Mouse (Mus musculus) adrenal gland (tissue): Measurements from ENCODE around the gene Spp2.

Experiments used
- intact Hi-C: fragments of 180-260 bp; cut with DNase I; formaldehyde crosslinking; loops from one replicate; pipeline ENCODE4 v1.15.1; 2025
- long read RNA-seq, 2 experiments: library from polyadenylated mRNA; unstranded; transcript quantifications; one replicate each; pipeline ENCODE4 v2.0.0; 2020; ENCODE audit warnings: borderline replicate concordance in 1 of 2; ENCODE audit not compliant: insufficient replicate concordance in 1 of 2

The Spp2 gene
- long read RNA-seq, experiment 1, result 0 reads
- long read RNA-seq, experiment 2, result 0 reads

- intact Hi-C loops, result no loop called here
These were observed at the start of gene Spp2 for GRCm38 (mm10) chr1:88406807-88407198. Spp2 (plus strand) TSS chr1:88406961.

- intact Hi-C loops, result loop anchor here (5.0 kb wide), 2 partner anchors 350 to 385 kb away; no protein-coding TSS in a partner anchor
These were observed 49.2 kb upstream of the Spp2 start for GRCm38 (mm10) chr1:88357458-88358090.

GRCm38 (mm10) chr1:88358102-88358654 lies 48.6 kb upstream of the Spp2 start:
- intact Hi-C loops, result loop anchor here (5.0 kb wide), 2 partner anchors 349 to 384 kb away; no protein-coding TSS in a partner anchor

GRCm38 (mm10) chr1:88361085-88361484 lies 45.7 kb upstream of the Spp2 start:
- intact Hi-C loops, result no loop called here

- intact Hi-C loops, result no loop called here
These were observed 39.7 kb upstream of the Spp2 start for GRCm38 (mm10) chr1:88366881-88367644.

DNA sequence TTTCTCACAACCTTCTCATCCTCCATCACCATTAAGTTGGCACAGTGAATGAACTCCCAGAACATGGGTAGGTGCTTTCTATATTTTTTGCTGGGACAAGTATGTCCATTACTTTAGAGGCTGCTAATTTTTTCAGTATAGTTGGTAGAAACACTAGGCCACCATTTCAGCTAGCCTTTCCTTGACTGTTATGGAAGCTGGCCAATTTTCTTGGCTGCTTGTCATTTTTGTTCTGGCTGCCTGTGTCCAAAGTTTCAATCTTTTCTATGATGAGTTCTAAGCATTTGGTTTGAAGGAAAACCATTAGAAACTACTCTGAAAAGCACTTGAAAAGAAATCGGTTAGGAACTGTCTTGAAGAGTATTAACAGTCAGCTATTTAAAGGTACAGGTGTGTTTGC lies 28.3 kb upstream of the Spp2 start:
- intact Hi-C loops, result no loop called here

GRCm38 (mm10) chr1:88391632-88392031 lies 15.1 kb upstream of the Spp2 start:
- intact Hi-C loops, result no loop called here

DNA sequence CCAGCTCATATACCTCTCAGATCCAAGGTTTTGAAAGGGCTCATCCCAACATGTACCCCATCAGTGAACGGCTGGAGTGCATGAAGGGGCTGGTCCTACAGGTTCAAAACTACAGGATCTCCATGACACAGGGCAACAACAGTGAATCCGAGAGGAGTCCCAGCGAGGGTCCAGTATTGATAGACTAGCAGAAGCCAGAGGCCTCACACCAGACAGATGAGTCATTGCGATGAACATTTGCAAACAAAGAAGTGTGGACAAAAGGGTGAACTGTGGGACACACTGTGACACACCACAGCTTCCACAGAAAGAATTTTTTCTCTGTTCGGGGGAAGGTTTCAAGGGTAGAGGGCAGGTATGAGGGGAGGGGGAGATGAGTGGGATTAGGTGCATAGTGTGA lies 13.4 kb upstream of the Spp2 start:
- intact Hi-C loops, result no loop called here

GRCm38 (mm10) chr1:88403378-88403777 lies 3.4 kb upstream of the Spp2 start:
- intact Hi-C loops, result no loop called here

DNA sequence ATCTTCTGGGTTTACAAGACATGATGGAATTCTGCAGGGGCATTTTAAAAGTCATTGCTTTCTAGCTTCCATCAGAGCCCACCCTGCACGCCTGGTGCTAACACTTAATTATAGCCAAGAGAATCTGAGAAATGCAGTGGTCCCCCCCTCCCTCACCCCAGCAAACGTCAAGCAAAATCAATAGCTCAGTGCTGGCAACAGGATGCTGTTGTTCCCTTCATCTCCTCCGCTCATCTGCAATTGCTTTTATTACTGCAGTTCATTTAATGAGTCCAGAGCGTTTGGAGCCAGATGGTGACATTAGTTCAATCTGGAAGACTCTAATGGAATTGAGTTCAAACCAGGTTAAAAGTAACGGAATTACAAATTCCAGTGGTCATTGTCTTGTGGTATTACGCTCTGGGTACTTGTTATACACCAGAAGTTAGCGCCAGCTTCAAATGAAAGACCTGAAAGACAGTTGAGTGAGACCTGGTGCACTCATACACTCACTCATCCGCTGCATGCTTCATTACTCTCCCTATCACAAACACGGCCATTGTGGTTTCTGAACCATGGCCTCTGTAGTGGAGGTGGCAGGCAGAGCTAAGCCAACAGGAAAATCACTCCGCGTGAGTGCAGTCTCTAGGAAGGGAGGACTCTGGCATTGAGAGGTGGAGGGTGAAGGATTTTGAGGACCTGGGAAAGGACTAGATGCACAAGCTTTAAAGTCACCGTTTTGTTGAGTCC lies 519 bp upstream of the Spp2 start:
- intact Hi-C loops, result no loop called here

- intact Hi-C loops, result no loop called here
These were observed 1.6 kb downstream of the Spp2 start for GRCm38 (mm10) chr1:88408340-88408739.

GRCm38 (mm10) chr1:88412013-88412412 lies 5.3 kb downstream of the Spp2 start:
- intact Hi-C loops, result no loop called here

DNA sequence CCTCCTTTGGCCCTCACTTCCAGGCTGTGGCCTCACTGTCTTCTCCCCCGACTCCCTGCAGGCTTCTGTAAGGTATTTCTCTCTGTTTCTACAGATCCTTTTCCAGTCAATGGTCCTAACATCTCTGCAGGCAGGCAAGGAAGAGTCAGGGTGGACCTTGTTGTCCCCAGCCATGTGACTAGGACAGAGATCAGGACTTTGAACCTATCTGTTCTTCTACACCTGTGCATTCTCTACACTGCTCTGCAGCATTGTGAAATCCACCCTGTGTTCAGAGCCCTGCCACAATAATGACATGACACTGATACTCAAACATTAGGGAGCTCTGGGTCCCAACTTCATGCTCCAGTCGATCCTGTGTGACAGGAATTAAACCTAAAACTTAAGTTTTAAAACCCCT lies 12.2 kb downstream of the Spp2 start:
- intact Hi-C loops, result no loop called here

GRCm38 (mm10) chr1:88422045-88422444 lies 15.3 kb downstream of the Spp2 start:
- intact Hi-C loops, result loop anchor here (5.0 kb wide), 2 partner anchors 285 to 320 kb away; no protein-coding TSS in a partner anchor

- intact Hi-C loops, result loop anchor here (5.0 kb wide), 2 partner anchors 284 to 319 kb away; no protein-coding TSS in a partner anchor
These were observed 16.2 kb downstream of the Spp2 start for GRCm38 (mm10) chr1:88422846-88423395.

DNA sequence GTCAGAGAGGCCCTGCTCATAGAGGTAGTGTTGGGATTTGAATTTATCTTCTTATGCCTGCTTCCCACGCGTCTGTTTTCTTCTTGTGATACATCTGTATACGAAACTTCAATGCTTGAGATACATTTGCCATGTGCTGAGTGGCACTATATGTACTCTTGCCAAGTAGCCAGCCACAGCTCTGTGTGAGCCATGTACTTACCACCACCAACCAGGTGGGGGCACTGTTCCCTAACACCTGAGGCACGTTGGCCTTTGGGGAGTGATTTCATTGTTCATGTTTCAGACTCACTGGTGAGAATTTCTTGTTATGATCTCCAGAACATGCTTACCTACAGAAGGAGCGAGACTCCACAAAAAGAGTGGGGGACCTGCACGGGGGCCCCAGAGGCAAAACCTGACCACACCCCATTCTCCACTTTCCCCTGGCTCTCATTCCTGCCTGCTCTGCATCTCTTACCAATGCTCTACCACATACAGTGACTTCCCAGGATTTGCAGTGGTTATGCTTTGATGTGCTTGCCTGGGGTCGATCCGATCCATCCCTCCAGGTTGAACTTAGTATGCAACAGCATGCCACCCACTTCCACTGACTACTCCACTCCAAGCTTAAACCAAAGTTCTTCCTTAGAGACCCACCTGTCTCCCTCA lies 18.0 kb downstream of the Spp2 start:
- intact Hi-C loops, result loop anchor here (5.0 kb wide), 2 partner anchors 283 to 318 kb away; no protein-coding TSS in a partner anchor

DNA sequence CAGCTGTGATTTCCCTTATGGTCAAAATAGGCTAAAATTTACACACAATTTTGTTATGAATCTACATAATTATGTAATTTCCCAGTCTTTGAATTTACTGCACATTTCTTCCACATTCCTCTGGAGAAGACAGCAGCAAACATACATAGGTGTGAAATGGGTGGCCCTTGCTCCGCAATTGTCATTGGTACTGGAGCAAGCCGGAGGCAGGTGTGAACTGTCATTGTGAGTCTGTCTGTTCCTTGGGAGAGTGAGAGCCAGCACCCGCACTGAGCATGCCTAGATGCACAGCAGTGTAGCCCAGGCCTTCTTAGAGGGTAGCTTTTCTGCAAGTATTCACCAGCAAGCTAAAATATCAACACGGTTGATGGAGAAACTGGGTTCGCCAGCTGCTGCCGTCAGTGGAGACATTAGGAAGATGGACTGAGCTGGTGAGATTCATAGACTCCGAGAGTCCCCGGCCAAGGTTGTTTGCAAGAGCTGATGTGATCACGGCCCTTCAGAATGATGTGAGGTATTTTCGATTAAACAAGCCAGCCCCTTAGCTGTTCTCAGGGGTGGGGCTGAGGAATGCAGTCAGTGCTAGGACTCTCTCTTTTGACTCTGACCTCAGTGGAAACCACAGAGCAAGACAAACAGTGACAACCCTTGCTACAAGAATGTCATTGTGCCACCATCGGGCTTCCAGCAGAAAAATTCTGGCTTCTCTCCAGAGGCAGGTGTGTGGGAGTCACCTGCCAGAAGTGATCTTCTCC lies 21.4 kb downstream of the Spp2 start:
- intact Hi-C loops, result no loop called here

DNA sequence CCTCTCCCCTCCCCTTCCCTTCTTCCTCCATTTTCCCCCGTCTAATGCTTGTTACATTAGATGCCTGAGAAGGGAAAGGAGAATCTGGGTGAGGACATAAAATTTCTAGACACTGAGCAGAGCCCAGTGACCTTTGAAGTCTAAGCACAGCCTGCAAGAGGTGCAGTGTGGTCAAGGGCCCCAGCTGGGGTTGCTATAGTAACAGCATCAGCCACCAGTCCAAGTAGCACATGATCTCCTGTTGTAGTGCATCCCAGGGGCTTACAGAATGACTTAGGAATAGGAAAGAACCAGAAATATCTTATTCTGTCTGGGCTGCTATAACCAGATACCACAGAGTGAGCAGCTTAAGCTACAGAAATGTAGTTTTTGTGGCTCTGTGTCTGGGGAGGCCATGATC lies 22.7 kb downstream of the Spp2 start:
- intact Hi-C loops, result no loop called here

DNA sequence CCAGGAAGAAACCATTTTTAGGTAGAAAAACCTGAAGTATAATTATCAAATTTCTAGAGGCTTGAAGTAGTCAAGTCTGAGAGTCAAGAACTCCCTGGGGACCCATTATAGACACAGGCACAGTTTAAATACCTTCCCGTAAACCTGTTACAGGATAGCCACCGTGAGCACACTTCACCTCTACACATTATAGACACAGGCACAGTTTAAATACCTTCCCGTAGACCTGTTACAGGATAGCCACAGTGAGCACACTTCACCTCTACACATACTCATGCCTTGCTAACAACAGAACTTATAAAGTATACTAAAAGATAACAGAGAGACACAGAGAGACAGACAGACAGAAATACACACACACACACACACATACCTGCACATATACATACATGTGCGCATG lies 24.5 kb downstream of the Spp2 start:
- intact Hi-C loops, result no loop called here

- intact Hi-C loops, result no loop called here
These were observed 25.8 kb downstream of the Spp2 start for GRCm38 (mm10) chr1:88432601-88433000.
